ENCODE assay signal across 24 mouse cellular contexts in genomic region chr3:131517756-131518155, GRCm38 (mm10). TPM values are rescaled to one million over a fixed set of nuclear protein-coding genes. Genes with fewer than 3 reads are reported as not detected.
DNase-seq lines count a peak whose midpoint lies in the region; ATAC-seq and TF ChIP-seq lines count a peak whose summit lies in the region.
"Had no signal": no experiment of that assay in that cellular context is flagged by ENCODE, and none has a peak within 500 bp of the region (broad histone marks: within the 10 kb centered on the region; RNA-seq: fewer than 3 reads in every experiment).

No protein-coding gene starts in this region.

- H3K9ac ChIP-seq in liver, adult 2 months (ENCODE audit: low read depth, low read length) = no peak overlapping the region
- no peak overlapping the region for H3K9ac ChIP-seq in liver, embryonic 11.5 days (ENCODE audit: low read depth, low read length)
- no peak overlapping the region for H3K9ac ChIP-seq in lung, postnatal 0 days (replicated peaks; ENCODE audit: low read depth)
- no peak overlapping the region for H3K9ac ChIP-seq in midbrain, embryonic 11.5 days (ENCODE audit: low read length)
- H3K9ac ChIP-seq in midbrain, postnatal 0 days (replicated peaks; ENCODE audit: low read length, poor library complexity, severe bottlenecking) = no peak overlapping the region
- H3K9ac ChIP-seq: embryonic facial prominence, embryonic 13.5 days; embryonic facial prominence, embryonic 15.5 days; forebrain, embryonic 12.5 days had no signal

- H3K4me1 ChIP-seq in liver, adult 2 months (ENCODE audit: control insufficient read depth, insufficient read depth, low read length) = peaks cover 11% of the 10 kb centered on the region
- H3K4me1 ChIP-seq in liver, embryonic 11.5 days (replicated peaks; ENCODE audit: control insufficient read depth, insufficient read depth, low read length) = no peaks in the 10 kb centered on the region
- H3K4me1 ChIP-seq in lung, postnatal 0 days (ENCODE audit: insufficient read depth, low read depth, low read length) = no peaks in the 10 kb centered on the region
- H3K4me1 ChIP-seq in midbrain, embryonic 11.5 days (ENCODE audit: control insufficient read depth, insufficient read depth, low read length) = no peaks in the 10 kb centered on the region
- no peaks in the 10 kb centered on the region for H3K4me1 ChIP-seq in midbrain, postnatal 0 days (ENCODE audit: insufficient read depth, low read length)
- H3K4me1 ChIP-seq: embryonic facial prominence, embryonic 13.5 days; embryonic facial prominence, embryonic 15.5 days; forebrain, embryonic 12.5 days had no signal

- no peaks in the 10 kb centered on the region for H3K27me3 ChIP-seq in liver, adult 2 months (ENCODE audit: control insufficient read depth, insufficient read depth, low read length)
- no peaks in the 10 kb centered on the region for H3K27me3 ChIP-seq in liver, embryonic 11.5 days (replicated peaks; ENCODE audit: control insufficient read depth, insufficient read depth, low read length)
- no peaks in the 10 kb centered on the region for H3K27me3 ChIP-seq in lung, postnatal 0 days (replicated peaks; ENCODE audit: insufficient read depth, low read length)
- H3K27me3 ChIP-seq in midbrain, embryonic 11.5 days (ENCODE audit: control insufficient read depth, insufficient read depth, low read length) = no peaks in the 10 kb centered on the region
- no peaks in the 10 kb centered on the region for H3K27me3 ChIP-seq in midbrain, postnatal 0 days (ENCODE audit: insufficient read depth, low read length)
- H3K27me3 ChIP-seq: embryonic facial prominence, embryonic 13.5 days; embryonic facial prominence, embryonic 15.5 days; forebrain, embryonic 12.5 days had no signal

- no peak overlapping the region for H3K27ac ChIP-seq in liver, adult 2 months (replicated peaks; ENCODE audit: insufficient read depth, low read depth, low read length)
- H3K27ac ChIP-seq in liver, embryonic 11.5 days (ENCODE audit: low read depth, low read length) = no peak overlapping the region
- 0 out of 2 replicates have a peak overlapping the region, but pooled peaks have one; percentile 14 for H3K27ac ChIP-seq in lung, postnatal 0 days (ENCODE audit: low read length)
- H3K27ac ChIP-seq in midbrain, embryonic 11.5 days (ENCODE audit: low read depth, low read length) = no peak overlapping the region
- H3K27ac ChIP-seq in midbrain, postnatal 0 days (ENCODE audit: low read depth, low read length) = no peak overlapping the region
- H3K27ac ChIP-seq: embryonic facial prominence, embryonic 13.5 days; embryonic facial prominence, embryonic 15.5 days; forebrain, embryonic 10.5 days; forebrain, embryonic 12.5 days had no signal

- DNase-seq in liver, adult 2 months (ENCODE audit: extremely low read depth, low read depth, low spot score) = peak; percentile 73
- DNase-seq in liver, embryonic 11.5 days (ENCODE audit: low spot score) = no peak
- DNase-seq in lung, postnatal 0 days (ENCODE audit: low spot score) = peak; percentile 68
- DNase-seq in lung, postnatal 36 days = no peak
- peak; percentile 12 for DNase-seq in midbrain, embryonic 11.5 days (ENCODE audit: low spot score, missing footprints)
- no peak for DNase-seq in midbrain, postnatal 0 days (ENCODE audit: low spot score)
- DNase-seq in cerebellum, postnatal 4 days (ENCODE audit: low spot score in 2 of 2) = no peak
- DNase-seq: adrenal gland, adult 2 months; adrenal gland, postnatal 10 days; adrenal gland, postnatal 25 days; cerebellum, adult 11-12 months; cerebellum, adult 2 months; cerebellum, adult 9-10 months; cerebellum, postnatal 10 days; cerebellum, postnatal 25 days; embryo, embryonic 11 days had no signal

- TF ChIP-seq EP300 in lung, postnatal 0 days (IDR thresholded peaks at IDR 0.05) = no peak

- H3K4me3 ChIP-seq in liver, adult 2 months (ENCODE audit: insufficient read depth, low read depth, low read length) = no peak overlapping the region
- H3K4me3 ChIP-seq in liver, embryonic 11.5 days (ENCODE audit: low read depth, low read length) = no peak overlapping the region
- no peak overlapping the region for H3K4me3 ChIP-seq in lung, postnatal 0 days (ENCODE audit: low read depth, low read length)
- H3K4me3 ChIP-seq in midbrain, embryonic 11.5 days (ENCODE audit: low read depth, low read length) = no peak overlapping the region
- no peak overlapping the region for H3K4me3 ChIP-seq in midbrain, postnatal 0 days (ENCODE audit: low read depth, low read length)
- H3K4me3 ChIP-seq: embryonic facial prominence, embryonic 13.5 days; embryonic facial prominence, embryonic 15.5 days; erythroblast, embryonic 14.5 days; forebrain, embryonic 10.5 days; forebrain, embryonic 12.5 days had no signal

- no peaks in the 10 kb centered on the region for H3K36me3 ChIP-seq in liver, adult 2 months (ENCODE audit: control insufficient read depth, insufficient read depth, low read length)
- no peaks in the 10 kb centered on the region for H3K36me3 ChIP-seq in liver, embryonic 11.5 days (ENCODE audit: control insufficient read depth, insufficient read depth, low read length)
- no peaks in the 10 kb centered on the region for H3K36me3 ChIP-seq in lung, postnatal 0 days (ENCODE audit: insufficient read depth, low read length)
- no peaks in the 10 kb centered on the region for H3K36me3 ChIP-seq in midbrain, embryonic 11.5 days (ENCODE audit: control insufficient read depth, insufficient read depth, low read length)
- no peaks in the 10 kb centered on the region for H3K36me3 ChIP-seq in midbrain, postnatal 0 days (ENCODE audit: insufficient read depth, low read length)
- H3K36me3 ChIP-seq: embryonic facial prominence, embryonic 13.5 days; embryonic facial prominence, embryonic 15.5 days; forebrain, embryonic 10.5 days; forebrain, embryonic 12.5 days had no signal

- H3K4me2 ChIP-seq in liver, embryonic 11.5 days = no peak overlapping the region
- no peak overlapping the region for H3K4me2 ChIP-seq in lung, postnatal 0 days (replicated peaks; ENCODE audit: low read depth, low read length)
- H3K4me2 ChIP-seq in midbrain, embryonic 11.5 days = no peak overlapping the region
- no peak overlapping the region for H3K4me2 ChIP-seq in midbrain, postnatal 0 days (ENCODE audit: low read depth, low read length, poor library complexity, severe bottlenecking)
- H3K4me2 ChIP-seq: embryonic facial prominence, embryonic 13.5 days; embryonic facial prominence, embryonic 15.5 days; forebrain, embryonic 12.5 days had no signal

- 36% methylated on average over 6 of the region's 6 CpGs for WGBS in liver, adult 2 months
- WGBS in liver, embryonic 11.5 days = 73% methylated on average over 6 of the region's 6 CpGs
- WGBS in lung, postnatal 0 days = 37% methylated on average over 6 of the region's 6 CpGs
- WGBS in midbrain, embryonic 11.5 days = 76% methylated on average over 6 of the region's 6 CpGs
- WGBS in midbrain, postnatal 0 days = 76% methylated on average over 6 of the region's 6 CpGs

- no peaks in the 10 kb centered on the region for H3K79me2 ChIP-seq in liver, adult 2 months (ENCODE audit: control insufficient read depth, insufficient read depth, low read length)

- H3K9me3 ChIP-seq in liver, embryonic 11.5 days (ENCODE audit: control insufficient read depth, low read length) = no peaks in the 10 kb centered on the region
- no peaks in the 10 kb centered on the region for H3K9me3 ChIP-seq in lung, postnatal 0 days (ENCODE audit: low read length)
- no peaks in the 10 kb centered on the region for H3K9me3 ChIP-seq in midbrain, embryonic 11.5 days (ENCODE audit: control insufficient read depth, low read length)
- H3K9me3 ChIP-seq in midbrain, postnatal 0 days (ENCODE audit: low read length) = no peaks in the 10 kb centered on the region
- H3K9me3 ChIP-seq: embryonic facial prominence, embryonic 13.5 days; embryonic facial prominence, embryonic 15.5 days; forebrain, embryonic 10.5 days; forebrain, embryonic 12.5 days had no signal

- TF ChIP-seq POLR2A in liver, adult 2 months (IDR thresholded peaks at IDR 0.05; ENCODE audit: extremely low read depth, insufficient read depth, low read length) = no peak

- no peak for ATAC-seq in liver, embryonic 11.5 days (replicated peaks; ENCODE audit: low FRiP score)
- ATAC-seq in lung, postnatal 0 days = no peak
- ATAC-seq in midbrain, embryonic 11.5 days (ENCODE audit: low FRiP score) = no peak
- ATAC-seq in midbrain, postnatal 0 days (ENCODE audit: low FRiP score) = no peak
- ATAC-seq: forebrain, embryonic 14.5 days; forebrain, embryonic 16.5 days had no signal

- no peak for TF ChIP-seq CTCF in liver, adult 2 months (IDR thresholded peaks at IDR 0.05; ENCODE audit: low read depth, low read length)
- TF ChIP-seq CTCF in lung, postnatal 0 days (IDR thresholded peaks at IDR 0.05) = no peak
- no peak for TF ChIP-seq CTCF in midbrain, postnatal 0 days (IDR thresholded peaks at IDR 0.05)

RNA-seq across cellular contexts. Expression of gene Sgms2, which starts 26.5 kb away (rescaled TPM):
- total RNA-seq in liver, adult 2 months (2014; rRNA removed) = 35.8 and 56.6 TPM in 2 replicates
- 9.9 and 11.8 TPM in 2 replicates for polyA plus RNA-seq in liver, adult 2 months (2012; rRNA removed)
- polyA plus RNA-seq in liver, embryonic 11.5 days (2014; fragmentation: Nextera tagmentation; extraction: Ambion mirVana) = 3.6 and 4.0 TPM in 2 replicates
- 4.1 TPM in 2 replicates for polyA plus RNA-seq in lung, postnatal 0 days (2015; fragmentation: Nextera tagmentation; extraction: Ambion mirVana)
- 0.70 and 1.1 TPM in 2 replicates for polyA plus RNA-seq in midbrain, embryonic 11.5 days (2014; fragmentation: Nextera tagmentation; extraction: Ambion mirVana)
- total RNA-seq in midbrain, postnatal 0 days (2014; rRNA removed) = 6.0 and 10.6 TPM in 2 replicates
- polyA plus RNA-seq in midbrain, postnatal 0 days (2015; fragmentation: Nextera tagmentation; extraction: Ambion mirVana) = 1.5 and 1.9 TPM in 2 replicates
- total RNA-seq: MEL had no signal

RNA-seq across cellular contexts. Expression of gene Papss1, which starts 46.8 kb away (rescaled TPM):
- total RNA-seq in liver, adult 2 months (2014; rRNA removed) = 5.6 and 7.3 TPM in 2 replicates
- 6.5 and 7.5 TPM in 2 replicates for polyA plus RNA-seq in liver, adult 2 months (2012; rRNA removed)
- 27.5 and 30.6 TPM in 2 replicates for polyA plus RNA-seq in liver, embryonic 11.5 days (2014; fragmentation: Nextera tagmentation; extraction: Ambion mirVana)
- polyA plus RNA-seq in lung, postnatal 0 days (2015; fragmentation: Nextera tagmentation; extraction: Ambion mirVana) = 45.9 and 50.4 TPM in 2 replicates
- polyA plus RNA-seq in midbrain, embryonic 11.5 days (2014; fragmentation: Nextera tagmentation; extraction: Ambion mirVana) = 72.5 and 82.4 TPM in 2 replicates
- 129 and 133 TPM in 2 replicates for total RNA-seq in midbrain, postnatal 0 days (2014; rRNA removed)
- polyA plus RNA-seq in midbrain, postnatal 0 days (2015; fragmentation: Nextera tagmentation; extraction: Ambion mirVana) = 107 and 111 TPM in 2 replicates

Comparison
In these comparisons a context has a peak if more than half of its experiments do, and no peak if none do; other contexts are left out.
1. DNase-seq: peak in liver, adult 2 months (single experiment), lung, postnatal 0 days (single experiment) and midbrain, embryonic 11.5 days (single experiment); none in liver, embryonic 11.5 days (single experiment), lung, postnatal 36 days (single experiment), midbrain, postnatal 0 days (single experiment) and cerebellum, postnatal 4 days (0 of 2).